Mouse (Mus musculus) kidney, adult 2 months (tissue): ENCODE results near the gene Gm9945. TPM values are rescaled to one million over a fixed set of nuclear protein-coding genes. Genes with fewer than 3 reads are reported as not detected.

ENCODE experiments used
- DNase-seq: peaks from one replicate; pipeline ENCODE4 v3.0.0; 2021
- H3K27ac ChIP-seq: fragments of 200-500 bp; 2 replicates; pipeline ENCODE4 v1.5.1; 2012; ENCODE audit warnings: low read depth, low read length, control low read depth, inconsistent platforms; ENCODE audit not compliant: insufficient read depth
- H3K27me3 ChIP-seq: fragments of 200-500 bp; replicated peaks from 2 replicates; pipeline ENCODE4 v1.6.1; 2012; ENCODE audit warnings: mild to moderate bottlenecking, moderate library complexity, low read length, inconsistent platforms; ENCODE audit not compliant: control insufficient read depth, insufficient read depth
- H3K36me3 ChIP-seq: fragments of 200-500 bp; 2 replicates; pipeline ENCODE4 v1.6.1; 2012; ENCODE audit warnings: mild to moderate bottlenecking, moderate library complexity, low read length, inconsistent platforms; ENCODE audit not compliant: control insufficient read depth, insufficient read depth
- H3K4me1 ChIP-seq: fragments of 200-500 bp; 2 replicates; pipeline ENCODE4 v1.6.1; 2011; ENCODE audit warnings: low read length; ENCODE audit not compliant: control insufficient read depth, insufficient read depth
- H3K4me3 ChIP-seq: fragments of 200-500 bp; 2 replicates; pipeline ENCODE4 v1.5.1; 2011; ENCODE audit warnings: mild to moderate bottlenecking, low read depth, low read length, control low read depth; ENCODE audit not compliant: insufficient read depth
- CTCF ChIP-seq: fragments of 200-500 bp; conservative IDR thresholded peaks from 2 replicates; pipeline ENCODE4 v1.5.1; 2011; ENCODE audit warnings: low read depth, mild to moderate bottlenecking, control low read depth, low read length, moderate library complexity, mixed read lengths; ENCODE audit not compliant: insufficient read depth, insufficient read length
- POLR2A ChIP-seq: fragments of 200-500 bp; IDR thresholded peaks from one replicate; pipeline ENCODE4 v1.6.1; 2011; ENCODE audit warnings: low read depth, low read length, control low read depth
- WGBS: fragments of 180-500 bp; shearing (Covaris S2); methylation state at CpG from one replicate; pipeline ENCODE4 v1.1.7; 2018; 5-methylcytosine and 5-hydroxymethylcytosine counted together
- polyA plus RNA-seq: library from polyadenylated mRNA; depleted of rRNA; stranded (reverse); fragments of >200 nt; gene quantifications from 2 replicates; pipeline ENCODE4 v1.2.3, GENCODE M21; 2012

Gene Gm9945
- polyA plus RNA-seq, 1 experiment = not detected

DNA sequence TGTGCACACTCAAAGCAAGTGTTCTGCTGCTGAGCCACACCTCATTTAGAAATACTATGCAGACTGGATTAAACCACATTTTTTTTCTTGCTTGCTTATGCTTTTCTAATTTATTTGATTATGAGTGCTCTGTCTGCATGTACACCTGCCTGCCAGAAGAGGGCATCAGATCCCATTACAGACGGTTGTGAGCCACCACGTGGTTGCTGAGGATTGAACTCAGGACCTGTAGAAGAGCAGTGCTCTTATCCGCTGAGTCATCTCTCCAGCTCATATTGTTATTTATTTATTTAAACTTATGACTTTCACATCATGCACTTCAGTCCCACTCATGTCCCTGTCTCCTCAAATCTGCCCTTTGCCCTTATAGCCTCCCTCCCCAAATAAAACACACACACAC lies 5.8 kb downstream of the Gm9945 start:
- Histone ChIP-seq H3K27ac (no peak overlapping the region), H3K27me3 (no peaks in the 10 kb centered on the region), H3K4me3 (no peak overlapping the region), H3K36me3 (no peaks in the 10 kb centered on the region), H3K4me1 (no peaks in the 10 kb centered on the region)
- DNase-seq = no peak
- 44% methylated on average over 3 of the region's 3 CpGs for WGBS
- TF ChIP-seq POLR2A = no peak
- peak; percentile 40 for TF ChIP-seq CTCF

GRCm38 (mm10) chr11:53486351-53486750 lies 6.4 kb downstream of the Gm9945 start:
- no peak for TF ChIP-seq CTCF
- no peak for TF ChIP-seq POLR2A
- WGBS = 65% methylated on average over 3 of the region's 3 CpGs
- Histone ChIP-seq H3K27me3 (no peaks in the 10 kb centered on the region), H3K4me3 (no peak overlapping the region), H3K4me1 (no peaks in the 10 kb centered on the region), H3K36me3 (no peaks in the 10 kb centered on the region), H3K27ac (no peak overlapping the region)
- DNase-seq = no peak

DNA sequence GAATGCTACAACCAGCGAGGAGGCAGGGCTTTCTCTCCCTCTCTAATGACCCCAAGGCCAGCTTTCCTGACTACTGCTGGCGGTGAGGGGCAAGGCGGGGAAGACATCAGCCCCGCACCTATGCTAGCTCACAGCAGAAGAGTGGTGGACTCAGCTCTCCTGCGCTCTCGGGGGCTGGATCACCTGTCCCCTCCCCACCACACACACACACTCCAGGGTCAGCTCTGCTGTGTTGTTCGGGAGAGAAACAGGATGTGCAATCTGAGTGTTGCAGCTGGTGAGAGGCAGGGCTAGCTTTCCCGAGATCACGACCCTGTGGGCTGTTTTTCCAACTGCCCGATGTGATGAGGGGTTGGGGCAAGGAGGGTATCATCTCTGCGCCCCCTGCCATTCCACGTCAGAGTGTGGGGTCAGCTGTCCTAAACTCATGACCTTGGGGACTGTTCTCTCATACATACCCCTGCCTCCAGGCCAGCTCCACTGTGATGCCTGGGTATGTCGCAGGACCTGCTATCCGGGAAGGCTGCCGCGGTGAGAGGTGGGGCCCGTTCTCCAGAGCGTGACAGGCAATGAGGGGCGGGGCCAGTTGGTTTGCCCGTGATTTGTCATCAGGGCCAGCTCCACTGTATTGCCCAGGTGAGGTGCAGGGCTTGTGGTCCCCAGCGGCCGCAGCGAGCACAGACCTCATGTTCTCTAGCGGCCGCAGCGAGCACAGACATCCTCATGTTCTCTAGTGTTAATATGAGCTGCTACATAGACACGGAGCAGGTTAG lies 7.0 kb downstream of the Gm9945 start:
- no peak for TF ChIP-seq CTCF
- TF ChIP-seq POLR2A = no peak
- 10% methylated on average over 27 of the region's 27 CpGs for WGBS
- Histone ChIP-seq H3K27me3 (no peaks in the 10 kb centered on the region), H3K4me3 (no peak overlapping the region), H3K4me1 (no peaks in the 10 kb centered on the region), H3K27ac (no peak overlapping the region), H3K36me3 (no peaks in the 10 kb centered on the region)
- DNase-seq = peak; percentile 64

- Histone ChIP-seq H3K4me3 (no peak overlapping the region), H3K36me3 (no peaks in the 10 kb centered on the region), H3K27me3 (no peaks in the 10 kb centered on the region), H3K4me1 (no peaks in the 10 kb centered on the region), H3K27ac (no peak overlapping the region)
- TF ChIP-seq CTCF = no peak
- no peak for TF ChIP-seq POLR2A
- WGBS = 97% methylated on average over 5 of the region's 5 CpGs
- DNase-seq = no peak
These were observed 9.0 kb downstream of the Gm9945 start for GRCm38 (mm10) chr11:53489007-53489406.

GRCm38 (mm10) chr11:53489421-53489820 lies 9.5 kb downstream of the Gm9945 start:
- TF ChIP-seq CTCF = no peak
- no peak for TF ChIP-seq POLR2A
- Histone ChIP-seq H3K27ac (no peak overlapping the region), H3K27me3 (no peaks in the 10 kb centered on the region), H3K4me1 (no peaks in the 10 kb centered on the region), H3K36me3 (no peaks in the 10 kb centered on the region), H3K4me3 (no peak overlapping the region)
- no peak for DNase-seq
- 90% methylated on average over 9 of the region's 9 CpGs for WGBS

GRCm38 (mm10) chr11:53491954-53492401 lies 12.0 kb downstream of the Gm9945 start:
- no peak overlapping the region for H3K4me3 ChIP-seq
- 44% methylated on average over 8 of the region's 8 CpGs for WGBS
- no peak overlapping the region for H3K27ac ChIP-seq
- H3K27me3 ChIP-seq = no peaks in the 10 kb centered on the region
- no peaks in the 10 kb centered on the region for H3K36me3 ChIP-seq
- no peaks in the 10 kb centered on the region for H3K4me1 ChIP-seq
- DNase-seq = no peak
- TF ChIP-seq CTCF (no peak), POLR2A (no peak)

DNA sequence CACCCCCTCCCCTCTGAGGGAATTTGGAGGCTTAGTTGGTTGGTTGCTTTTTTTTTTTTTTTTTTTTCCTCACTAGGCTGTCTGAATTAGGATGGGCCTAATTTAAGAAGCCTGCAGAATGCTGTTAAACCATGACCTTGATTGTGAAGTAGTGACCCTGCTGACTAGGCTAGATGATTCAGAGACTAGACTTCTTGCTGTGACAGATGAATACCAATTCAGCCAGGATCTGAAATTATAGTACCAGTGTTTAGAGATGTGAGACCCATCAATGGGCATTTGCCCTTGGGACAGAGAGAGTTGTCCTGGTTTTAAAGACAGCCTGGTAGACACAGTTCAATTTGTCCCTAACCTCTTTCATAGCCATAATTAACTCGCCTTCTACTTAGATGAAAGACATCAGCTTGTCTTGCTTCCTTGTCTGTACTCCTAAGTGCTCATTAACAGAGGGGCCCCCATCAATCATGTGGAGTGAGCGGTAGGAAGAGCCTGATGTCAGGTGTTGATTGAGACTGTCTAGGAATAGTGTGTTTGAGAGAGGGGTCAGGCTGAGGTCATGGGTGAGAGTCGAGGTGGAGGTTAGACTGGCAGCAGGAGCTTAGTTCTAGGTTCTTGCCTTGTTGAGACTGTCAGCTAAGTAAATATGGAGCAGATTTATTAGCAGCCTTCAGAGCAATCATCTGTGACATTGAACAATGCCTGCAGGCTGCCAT lies 13.4 kb downstream of the Gm9945 start:
- no peak overlapping the region for H3K27ac ChIP-seq
- no peaks in the 10 kb centered on the region for H3K27me3 ChIP-seq
- no peak overlapping the region for H3K4me3 ChIP-seq
- DNase-seq = no peak
- H3K4me1 ChIP-seq = no peaks in the 10 kb centered on the region
- TF ChIP-seq POLR2A = no peak
- no peak for TF ChIP-seq CTCF
- H3K36me3 ChIP-seq = no peaks in the 10 kb centered on the region
- WGBS = 68% methylated on average over 3 of the region's 3 CpGs
